Mouse (Mus musculus): ENCODE results near the gene Zdhhc5. TPM values are rescaled to one million over a fixed set of nuclear protein-coding genes. Genes with fewer than 3 reads are reported as not detected.

Zdhhc5 gene
- polyA plus RNA-seq, 1 experiment from 2014 or later = 13.4 TPM

GRCm38 (mm10) chr2:84723856-84724255 lies 8.9 kb upstream of the Zdhhc5 start:
- H3K4me2 ChIP-seq (ENCODE audit: low read depth, low read length) = no peak overlapping the region
- H3K27ac ChIP-seq (ENCODE audit: low read depth) = no peak overlapping the region
- no peaks in the 10 kb centered on the region for H3K9me3 ChIP-seq (ENCODE audit: low read length)
- no peak overlapping the region for H3K4me3 ChIP-seq (ENCODE audit: low read depth, low read length)
- no peak for ATAC-seq
- peaks cover 39% of the 10 kb centered on the region for H3K36me3 ChIP-seq (replicated peaks; ENCODE audit: insufficient read depth, low read length)
- 93% methylated on average over 14 of the region's 14 CpGs for WGBS (ENCODE audit: insufficient replicate concordance)
- TF ChIP-seq EP300 (IDR thresholded peaks at IDR 0.05; ENCODE audit: low read depth) (no peak), CTCF (IDR thresholded peaks at IDR 0.05; ENCODE audit: low read depth) (no peak)
- no peaks in the 10 kb centered on the region for H3K27me3 ChIP-seq (ENCODE audit: insufficient read depth, low read length)
- no peak for DNase-seq
- H3K9ac ChIP-seq (replicated peaks) = no peak overlapping the region
- peaks cover 25% of the 10 kb centered on the region for H3K4me1 ChIP-seq (ENCODE audit: insufficient read depth)

DNA sequence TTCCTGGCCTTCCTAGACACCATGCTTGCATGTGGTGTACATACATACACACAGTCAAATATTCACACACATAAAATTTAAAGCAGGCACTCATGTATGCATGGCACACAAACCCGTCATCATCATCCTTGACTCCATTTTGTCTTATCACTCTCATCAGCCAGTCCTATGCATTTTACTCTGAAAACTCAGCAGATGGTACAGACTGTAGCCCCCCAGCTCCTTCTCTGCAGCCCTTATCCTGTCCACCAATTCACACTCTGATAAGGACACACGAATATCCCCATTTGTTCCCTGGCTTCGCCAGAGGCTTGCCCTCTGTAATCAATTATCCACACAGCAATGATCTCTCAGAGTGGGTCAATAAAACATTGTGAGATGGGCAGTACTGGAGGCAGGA lies 6.2 kb upstream of the Zdhhc5 start:
- H3K9ac ChIP-seq (replicated peaks) = no peak overlapping the region
- no peak for ATAC-seq
- no peak for TF ChIP-seq CTCF (IDR thresholded peaks at IDR 0.05; ENCODE audit: low read depth)
- TF ChIP-seq EP300 (IDR thresholded peaks at IDR 0.05; ENCODE audit: low read depth) = no peak
- peaks cover 29% of the 10 kb centered on the region for H3K4me1 ChIP-seq (ENCODE audit: insufficient read depth)
- peaks cover 39% of the 10 kb centered on the region for H3K36me3 ChIP-seq (replicated peaks; ENCODE audit: insufficient read depth, low read length)
- H3K27me3 ChIP-seq (ENCODE audit: insufficient read depth, low read length) = no peaks in the 10 kb centered on the region
- no peak for DNase-seq
- WGBS (ENCODE audit: insufficient replicate concordance) = 52% methylated on average over 3 of the region's 3 CpGs
- no peak overlapping the region for H3K4me2 ChIP-seq (ENCODE audit: low read depth, low read length)
- H3K27ac ChIP-seq (ENCODE audit: low read depth) = no peak overlapping the region
- no peak overlapping the region for H3K4me3 ChIP-seq (ENCODE audit: low read depth, low read length)
- no peaks in the 10 kb centered on the region for H3K9me3 ChIP-seq (ENCODE audit: low read length)

DNA sequence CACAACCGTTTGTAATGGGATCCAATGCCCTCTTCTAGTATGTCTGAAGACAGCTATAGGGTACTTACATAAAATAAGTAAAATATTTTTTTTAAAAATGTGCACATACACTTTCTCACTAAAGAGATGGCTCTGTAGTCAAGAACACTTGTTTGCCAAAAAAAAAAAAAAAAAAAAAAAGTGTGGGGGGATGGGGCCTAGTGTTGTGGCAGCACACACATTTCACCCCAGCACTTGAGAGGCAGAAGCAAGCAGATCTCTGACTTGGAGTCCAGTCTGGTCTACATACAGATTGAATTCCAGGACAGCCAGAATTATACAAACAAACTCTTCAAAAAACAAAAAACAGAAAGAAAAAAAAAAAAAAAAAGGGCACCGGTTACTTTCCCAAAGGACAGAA lies 5.7 kb upstream of the Zdhhc5 start:
- H3K4me1 ChIP-seq (ENCODE audit: insufficient read depth) = peaks cover 25% of the 10 kb centered on the region
- no peak overlapping the region for H3K4me3 ChIP-seq (ENCODE audit: low read depth, low read length)

DNA sequence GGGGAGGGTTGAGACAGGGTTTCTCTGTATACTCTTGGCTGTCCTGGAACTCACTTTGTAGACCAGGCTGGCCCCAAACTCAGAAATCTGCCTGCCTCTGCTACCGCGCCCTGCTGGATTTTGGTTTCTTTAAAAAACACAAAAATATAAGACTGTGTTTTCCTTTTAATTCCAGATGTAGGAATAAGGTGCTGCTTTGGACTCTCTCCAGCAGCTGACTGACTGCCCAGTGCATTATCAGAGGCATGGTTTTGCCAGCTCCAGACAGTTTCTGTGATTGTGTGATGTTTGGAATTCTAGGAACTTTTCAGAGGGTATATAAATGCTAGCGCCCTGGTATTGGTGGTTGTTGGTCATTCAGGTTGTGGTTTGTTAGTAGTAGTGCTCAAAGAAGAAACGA lies 2.4 kb upstream of the Zdhhc5 start:
- no peak for DNase-seq
- H3K27ac ChIP-seq (ENCODE audit: low read depth) = peak overlapping the region; percentile 66; the same call in 1 of the 2 replicates
- H3K4me1 ChIP-seq (ENCODE audit: insufficient read depth) = peaks cover 15% of the 10 kb centered on the region
- no peak overlapping the region for H3K9ac ChIP-seq (replicated peaks)
- TF ChIP-seq EP300 (IDR thresholded peaks at IDR 0.05; ENCODE audit: low read depth) (no peak), CTCF (IDR thresholded peaks at IDR 0.05; ENCODE audit: low read depth) (no peak)
- H3K9me3 ChIP-seq (ENCODE audit: low read length) = no peaks in the 10 kb centered on the region
- H3K4me3 ChIP-seq (ENCODE audit: low read depth, low read length) = no peak overlapping the region
- peak overlapping the region; percentile 91; the same call in 1 of the 2 replicates for H3K4me2 ChIP-seq (ENCODE audit: low read depth, low read length)
- 90% methylated on average over 4 of the region's 4 CpGs for WGBS (ENCODE audit: insufficient replicate concordance)
- H3K27me3 ChIP-seq (ENCODE audit: insufficient read depth, low read length) = no peaks in the 10 kb centered on the region
- peaks cover 9% of the 10 kb centered on the region; the same call in 1 of the 2 replicates for H3K36me3 ChIP-seq (replicated peaks; ENCODE audit: insufficient read depth, low read length)
- no peak for ATAC-seq

More for the DNA sequence above, 5.7 kb upstream of the Zdhhc5 start:
- no peaks in the 10 kb centered on the region for H3K27me3 ChIP-seq (ENCODE audit: insufficient read depth, low read length)
- H3K27ac ChIP-seq (ENCODE audit: low read depth) = no peak overlapping the region
- no peaks in the 10 kb centered on the region for H3K9me3 ChIP-seq (ENCODE audit: low read length)
- no peak for DNase-seq
- peaks cover 34% of the 10 kb centered on the region for H3K36me3 ChIP-seq (replicated peaks; ENCODE audit: insufficient read depth, low read length)
- H3K9ac ChIP-seq (replicated peaks) = no peak overlapping the region
- 93% methylated on average over 2 of the region's 2 CpGs for WGBS (ENCODE audit: insufficient replicate concordance)
- ATAC-seq = no peak
- TF ChIP-seq CTCF (IDR thresholded peaks at IDR 0.05; ENCODE audit: low read depth) = no peak
- TF ChIP-seq EP300 (IDR thresholded peaks at IDR 0.05; ENCODE audit: low read depth) = no peak
- H3K4me2 ChIP-seq (ENCODE audit: low read depth, low read length) = no peak overlapping the region

DNA sequence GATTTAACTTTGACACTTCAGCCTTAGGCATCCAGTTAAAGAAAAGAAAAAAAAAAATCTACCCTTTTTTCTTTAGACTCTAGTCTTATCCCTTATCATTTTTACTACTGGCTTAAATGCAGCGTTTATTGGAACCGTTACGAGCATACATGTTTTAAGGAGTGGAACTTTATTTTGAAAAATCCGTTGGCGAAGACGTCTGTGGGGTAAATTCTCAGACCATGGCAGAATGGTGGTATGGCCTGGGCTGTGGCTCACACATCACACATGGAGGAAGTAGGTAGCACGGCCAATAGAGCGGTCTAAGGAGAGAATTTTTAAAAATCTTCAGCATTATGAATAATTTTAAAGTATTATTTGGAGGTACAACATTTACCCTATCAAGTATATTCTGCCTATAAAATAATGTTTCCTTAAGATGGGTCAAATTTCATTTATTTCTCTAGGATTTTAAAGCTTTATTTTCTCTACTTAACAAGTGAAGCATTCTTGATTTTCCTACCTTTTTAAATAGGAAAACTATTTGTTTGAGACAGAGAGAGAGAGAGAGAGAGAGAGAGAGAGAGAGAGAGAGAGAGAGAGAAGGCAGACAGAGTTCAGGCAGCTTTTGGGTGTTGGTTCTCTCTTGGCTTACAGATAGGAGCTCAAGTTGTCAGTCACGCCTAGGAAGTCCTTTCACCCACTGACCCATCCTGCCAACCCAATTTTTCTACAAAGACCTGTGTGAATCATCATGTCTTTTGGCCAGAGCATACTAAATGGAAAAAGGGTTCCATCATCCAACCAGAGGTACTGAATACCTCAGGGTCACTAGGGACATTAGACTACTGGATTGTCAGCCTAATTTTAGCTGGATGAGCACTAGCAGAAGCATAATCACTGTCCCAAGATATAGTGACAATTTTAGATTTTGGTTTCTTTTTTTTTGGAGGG lies 1.7 kb upstream of the Zdhhc5 start:
- Histone ChIP-seq H3K9me3 (ENCODE audit: low read length) (no peaks in the 10 kb centered on the region), H3K27me3 (ENCODE audit: insufficient read depth, low read length) (no peaks in the 10 kb centered on the region), H3K4me1 (ENCODE audit: insufficient read depth) (peaks cover 18% of the 10 kb centered on the region), H3K27ac (ENCODE audit: low read depth) (peak overlapping the region; percentile 94), H3K9ac (replicated peaks) (peak overlapping the region; percentile 82), H3K4me3 (ENCODE audit: low read depth, low read length) (peak overlapping the region; percentile 90), H3K36me3 (replicated peaks; ENCODE audit: insufficient read depth, low read length) (peaks cover 4% of the 10 kb centered on the region; the same call in 1 of the 2 replicates), H3K4me2 (ENCODE audit: low read depth, low read length) (peak overlapping the region; percentile 91)
- no peak for TF ChIP-seq EP300 (IDR thresholded peaks at IDR 0.05; ENCODE audit: low read depth)
- no peak for TF ChIP-seq CTCF (IDR thresholded peaks at IDR 0.05; ENCODE audit: low read depth)
- DNase-seq = no peak
- WGBS (ENCODE audit: insufficient replicate concordance) = 19% methylated on average over 9 of the region's 9 CpGs
- no peak for ATAC-seq

DNA sequence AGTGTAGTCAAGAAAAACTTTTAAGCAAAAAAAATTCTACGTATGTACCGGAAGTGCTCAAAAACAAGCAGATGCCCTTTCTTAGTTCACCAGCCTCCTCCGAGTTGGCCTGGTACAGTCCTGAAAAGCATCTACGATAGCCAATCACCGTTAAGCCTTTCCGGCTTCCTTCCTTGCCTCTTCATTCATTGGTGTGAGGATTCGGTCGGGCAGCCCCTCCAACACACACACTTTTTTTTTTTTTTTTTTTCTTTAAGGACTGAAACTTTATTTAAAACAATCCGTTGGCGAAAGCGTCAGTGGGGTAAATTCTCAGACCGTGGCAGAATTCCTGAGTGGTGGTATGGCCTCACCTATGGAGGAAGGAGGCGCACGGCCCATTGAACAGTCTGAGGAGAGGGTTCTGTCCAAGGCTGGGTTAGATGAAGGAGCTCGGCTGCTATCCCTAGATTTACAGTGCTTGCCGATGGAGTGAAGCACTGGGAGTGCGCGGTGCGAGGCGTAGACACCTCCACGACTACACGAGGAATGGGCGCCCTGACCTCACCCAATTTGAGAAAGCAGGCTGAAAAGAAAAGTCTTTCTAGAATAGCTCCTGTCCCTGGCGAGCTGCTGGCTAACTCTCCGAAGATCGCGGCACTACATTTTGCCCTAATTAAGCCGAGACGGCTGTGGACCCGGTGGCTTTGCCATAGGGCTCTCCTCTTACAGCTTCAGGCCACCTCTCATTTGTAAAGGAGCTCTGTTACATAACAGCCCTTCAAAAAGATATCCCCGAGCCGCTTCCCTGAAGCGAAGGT lies 782 bp upstream of the Zdhhc5 start:
- ATAC-seq (peak; percentile 88), DNase-seq (peak; percentile 68)
- peak overlapping the region; percentile 94 for H3K27ac ChIP-seq (ENCODE audit: low read depth)

More for the DNA sequence above, 782 bp upstream of the Zdhhc5 start:
- Histone ChIP-seq H3K36me3 (replicated peaks; ENCODE audit: insufficient read depth, low read length) (peaks cover 7% of the 10 kb centered on the region), H3K4me3 (ENCODE audit: low read depth, low read length) (peak overlapping the region; percentile 90), H3K4me2 (ENCODE audit: low read depth, low read length) (peak overlapping the region; percentile 91), H3K27me3 (ENCODE audit: insufficient read depth, low read length) (no peaks in the 10 kb centered on the region), H3K9ac (replicated peaks) (peak overlapping the region; percentile 82), H3K4me1 (ENCODE audit: insufficient read depth) (peaks cover 14% of the 10 kb centered on the region), H3K9me3 (ENCODE audit: low read length) (no peaks in the 10 kb centered on the region)
- TF ChIP-seq CTCF (IDR thresholded peaks at IDR 0.05; ENCODE audit: low read depth) = no peak
- TF ChIP-seq EP300 (IDR thresholded peaks at IDR 0.05; ENCODE audit: low read depth) = peak; percentile 72
- under 1% methylated on average over 33 of the region's 33 CpGs for WGBS (ENCODE audit: insufficient replicate concordance)

All from liver, postnatal 0 days (tissue).